Comparison of ENCODE assay signal across 7 mouse cellular contexts in genomic region chr19:30554467-30554881, GRCm38 (mm10). TPM values are rescaled to one million over a fixed set of nuclear protein-coding genes. Genes with fewer than 3 reads are reported as not detected.
DNase-seq lines count a peak whose midpoint lies in the region; ATAC-seq and TF ChIP-seq lines count a peak whose summit lies in the region.

No protein-coding gene starts in this region.

- H3K4me3 ChIP-seq in hindbrain, embryonic 14.5 days (replicated peaks; ENCODE audit: low read length) = peak overlapping the region; percentile 0; the same call in 1 of the 2 replicates

- peaks cover 17% of the 10 kb centered on the region for H3K27me3 ChIP-seq in Patski
- peaks cover 27% of the 10 kb centered on the region for H3K27me3 ChIP-seq in hindbrain, embryonic 14.5 days (ENCODE audit: control insufficient read depth, insufficient read depth, low read length)

- peak overlapping the region; percentile 44 for H3K4me2 ChIP-seq in hindbrain, embryonic 14.5 days (replicated peaks)

- no peaks in the 10 kb centered on the region for H3K9me3 ChIP-seq in hindbrain, embryonic 14.5 days (ENCODE audit: control insufficient read depth, low read length)

- no peaks in the 10 kb centered on the region for H3K36me3 ChIP-seq in hindbrain, embryonic 14.5 days (replicated peaks; ENCODE audit: control insufficient read depth, insufficient read depth)

- POLR2A ChIA-PET in Patski (lab: Charles Lee) = no interaction called here

- DNase-seq in Patski (ENCODE audit: low read depth, low spot score) = no peak
- DNase-seq in cerebellum, adult 8-10 months = peak; percentile 28
- DNase-seq in hindbrain, embryonic 14.5 days (ENCODE audit: low spot score) = peak; percentile 83
- DNase-seq in left cerebral cortex, adult 11 months (ENCODE audit: low spot score) = peak; percentile 23
- DNase-seq in lung, postnatal 14 days = peak; percentile 81
- DNase-seq in right cerebral cortex, postnatal 10 days (ENCODE audit: low spot score in 2 of 2) = peak; percentile 70 to 82

- H3K27ac ChIP-seq in hindbrain, embryonic 14.5 days = no peak overlapping the region

- TF ChIP-seq CTCF in Patski (IDR thresholded peaks at IDR 0.05) = peak; percentile 93

- in situ Hi-C loops in Patski (cut with MboI; ENCODE audit: low pct_unique_long_range_greater_than_20kb) = loop anchor here (5.0 kb wide), 1 partner anchor 307 kb away; no protein-coding TSS in a partner anchor

- ATAC-seq in Patski = peak; percentile 75
- peak; percentile 94 for ATAC-seq in frontal cortex, adult (ENCODE audit: low TSS enrichment)
- ATAC-seq in hindbrain, embryonic 14.5 days (ENCODE audit: low FRiP score) = peak; percentile 86

- peaks cover 7% of the 10 kb centered on the region; the same call in 1 of the 2 replicates for H3K4me1 ChIP-seq in hindbrain, embryonic 14.5 days (replicated peaks; ENCODE audit: control insufficient read depth, insufficient read depth, low read length)

- H3K9ac ChIP-seq in hindbrain, embryonic 14.5 days = peak overlapping the region; percentile 24; the same call in 1 of the 2 replicates

- CTCF ChIA-PET in Patski (lab: Charles Lee) = interaction anchor here (0.9 to 4.8 kb wide), 12 partner anchors 10 to 1213 kb away, joined by 3 to 48 read pairs (median 4); no protein-coding TSS in a partner anchor

- under 1% methylated on average over 12 of the region's 12 CpGs for WGBS in hindbrain, embryonic 14.5 days

RNA-seq across cellular contexts. Expression of gene Dkk1, which starts 5.0 kb away (rescaled TPM):
- not detected for polyA plus RNA-seq in Patski (2021)
- 1.1 and 1.2 TPM in 2 replicates for polyA plus RNA-seq in hindbrain, embryonic 14.5 days (2014; fragmentation: Nextera tagmentation; extraction: Ambion mirVana)
